ENCODE assay signal across 18 mouse cellular contexts in the genomic region with DNA sequence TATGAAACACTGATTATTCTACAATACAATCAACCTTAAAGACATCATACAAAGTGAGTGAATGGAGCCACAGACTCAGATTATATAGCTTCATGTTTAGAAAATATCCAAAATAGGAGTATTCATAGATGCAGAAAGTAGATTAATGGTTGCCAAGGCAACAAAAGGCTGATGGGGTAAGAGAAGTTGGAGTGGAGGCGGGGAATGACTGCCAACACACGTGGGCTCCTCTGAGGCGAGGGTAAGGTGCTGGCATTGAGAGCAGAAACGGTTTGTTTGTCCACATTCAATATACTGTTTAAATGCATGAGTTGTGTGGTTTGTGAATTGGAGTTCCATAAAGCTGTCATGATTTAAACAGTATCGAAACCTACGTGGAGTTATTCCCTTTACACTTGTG.
"Had no signal": no experiment of that assay in that cellular context is flagged by ENCODE, and none has a peak within 500 bp of the region (broad histone marks: within the 10 kb centered on the region; RNA-seq: fewer than 3 reads in every experiment).

No protein-coding gene starts in this region.

- ATAC-seq: liver, embryonic 12.5 days; midbrain, embryonic 16.5 days had no signal

- H3K27me3 ChIP-seq: limb, embryonic 13.5 days; liver, embryonic 12.5 days; liver, embryonic 15.5 days; lung, embryonic 15.5 days; megakaryocyte, embryonic 14.5 days had no signal

- DNase-seq: kidney, adult 2 months; kidney, postnatal 10 days; kidney, postnatal 36 days; layer of hippocampus, adult 9-11 months; liver; lung, adult 18-20 months; lung, postnatal 10 days; lung, postnatal 36 days; thymus, adult 18-20 months; thymus, postnatal 36 days had no signal

- H3K9ac ChIP-seq: limb, embryonic 13.5 days; liver, embryonic 12.5 days; liver, embryonic 15.5 days; lung, embryonic 15.5 days had no signal

- H3K9me3 ChIP-seq: limb, embryonic 10.5 days; limb, embryonic 13.5 days; liver, embryonic 12.5 days; liver, embryonic 15.5 days; lung, embryonic 15.5 days; megakaryocyte, embryonic 14.5 days had no signal

- H3K4me3 ChIP-seq: limb, embryonic 10.5 days; limb, embryonic 13.5 days; liver, embryonic 12.5 days; liver, embryonic 15.5 days; lung, embryonic 15.5 days; megakaryocyte, embryonic 14.5 days had no signal

- H3K4me1 ChIP-seq: liver, embryonic 12.5 days; liver, embryonic 15.5 days; megakaryocyte, embryonic 14.5 days had no signal

- H3K4me2 ChIP-seq: limb, embryonic 13.5 days; liver, embryonic 12.5 days; liver, embryonic 15.5 days; lung, embryonic 15.5 days; midbrain, embryonic 11.5 days had no signal

- H3K27ac ChIP-seq: limb, embryonic 10.5 days; limb, embryonic 13.5 days; liver, embryonic 12.5 days; liver, embryonic 15.5 days; lung, embryonic 15.5 days had no signal

- H3K36me3 ChIP-seq: limb, embryonic 10.5 days; limb, embryonic 13.5 days; liver, embryonic 12.5 days; liver, embryonic 15.5 days; lung, embryonic 15.5 days had no signal
